Mouse (Mus musculus) CD8-positive naive resting alpha-beta T cell, adult 2 months (primary cell): Measurements from ENCODE around the gene Fryl.

ENCODE experiments used
- DNase-seq, 2 experiments: peaks; one replicate each; pipeline ENCODE4 v3.0.0; 2022; ENCODE audit warnings: low read depth in 2 of 2, low spot score in 2 of 2

The Fryl gene

GRCm38 (mm10) chr5:73197796-73198195, 58.6 kb downstream of the Fryl start:
- no peak for DNase-seq

DNA sequence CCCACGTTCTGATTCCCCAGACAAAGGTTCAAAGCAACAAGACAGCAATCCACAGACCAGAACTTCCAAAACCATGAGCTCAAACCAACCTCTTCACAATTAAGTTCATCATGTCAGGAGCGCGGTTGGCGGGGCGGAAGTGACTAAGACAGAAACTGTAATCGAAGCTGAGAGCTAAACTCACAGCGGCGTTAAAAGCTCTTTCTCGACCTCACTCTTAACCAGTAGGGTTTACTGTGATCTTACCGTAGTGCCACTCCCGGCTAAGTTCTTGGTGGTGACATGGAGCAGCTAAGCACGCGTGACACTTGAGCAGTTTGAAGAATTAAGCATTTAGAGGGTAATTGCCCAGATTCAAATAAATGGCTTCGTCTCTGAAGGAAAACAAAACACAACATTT, 61.7 kb downstream of the Fryl start:
- DNase-seq: no peak

GRCm38 (mm10) chr5:73194083-73194570, 62.3 kb downstream of the Fryl start:
- DNase-seq: no peak

DNA sequence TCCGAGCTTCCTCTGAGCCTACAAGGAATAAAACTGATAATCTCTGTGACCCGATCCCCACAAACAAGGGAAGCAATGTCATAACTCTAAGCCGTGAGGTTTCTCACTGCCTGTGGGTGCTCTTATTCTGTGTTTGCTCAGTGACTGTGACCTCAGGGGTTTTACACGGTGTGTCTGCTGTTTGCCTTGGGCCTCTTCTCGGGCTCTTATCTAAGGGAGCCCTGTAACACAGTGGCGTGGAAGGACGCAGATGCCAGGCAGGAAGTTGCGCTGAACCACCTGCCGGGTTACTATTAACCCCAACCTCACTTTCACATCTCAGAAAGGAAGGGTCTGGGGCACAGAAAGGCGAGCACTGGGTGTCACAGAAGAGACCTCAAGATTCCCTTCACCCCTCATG, 62.8 kb downstream of the Fryl start:
- DNase-seq: no peak

GRCm38 (mm10) chr5:73192870-73193576, 63.4 kb downstream of the Fryl start:
- no peak for DNase-seq

DNA sequence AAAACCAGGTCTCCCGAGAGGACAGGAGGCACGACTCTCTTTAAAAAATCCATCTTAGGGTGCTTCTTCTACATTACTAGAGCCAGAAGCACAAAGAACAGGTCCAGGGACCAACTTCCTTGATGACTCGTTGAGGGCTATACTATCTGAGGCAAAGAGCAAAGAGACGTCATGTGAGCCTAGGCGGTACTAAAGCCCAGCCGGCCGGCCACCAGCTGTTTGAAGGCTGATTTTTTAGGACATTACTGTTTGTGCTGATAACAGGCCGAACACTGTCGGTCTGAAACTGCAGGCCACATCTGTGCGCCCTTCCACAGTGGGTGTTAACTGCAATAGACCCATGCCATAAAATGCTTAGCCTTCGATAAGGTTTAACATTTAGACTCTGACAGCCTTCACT, 64.7 kb downstream of the Fryl start:
- DNase-seq: no peak

DNA sequence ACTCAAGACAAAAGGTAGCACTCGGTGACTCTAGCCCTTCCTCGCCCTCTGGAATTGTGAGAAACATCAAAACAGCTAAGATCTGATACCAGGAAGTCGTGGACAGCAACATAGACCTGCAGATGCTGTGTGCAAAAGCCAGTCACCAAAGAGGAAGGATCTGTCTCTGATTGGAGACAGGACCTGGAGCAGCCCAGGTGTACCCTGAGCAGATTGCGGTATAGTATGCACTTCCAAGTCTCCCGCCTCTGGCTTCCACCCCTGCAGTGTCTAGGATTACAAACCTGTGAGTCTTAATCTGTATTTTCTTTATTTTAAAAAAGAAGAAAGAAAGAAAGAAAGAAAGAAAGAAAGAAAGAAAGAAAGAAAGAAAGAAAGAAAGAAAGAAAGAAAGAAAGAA, 66.3 kb downstream of the Fryl start:
- DNase-seq: no peak

GRCm38 (mm10) chr5:73189443-73190160, 66.8 kb downstream of the Fryl start:
- no peak for DNase-seq

DNA sequence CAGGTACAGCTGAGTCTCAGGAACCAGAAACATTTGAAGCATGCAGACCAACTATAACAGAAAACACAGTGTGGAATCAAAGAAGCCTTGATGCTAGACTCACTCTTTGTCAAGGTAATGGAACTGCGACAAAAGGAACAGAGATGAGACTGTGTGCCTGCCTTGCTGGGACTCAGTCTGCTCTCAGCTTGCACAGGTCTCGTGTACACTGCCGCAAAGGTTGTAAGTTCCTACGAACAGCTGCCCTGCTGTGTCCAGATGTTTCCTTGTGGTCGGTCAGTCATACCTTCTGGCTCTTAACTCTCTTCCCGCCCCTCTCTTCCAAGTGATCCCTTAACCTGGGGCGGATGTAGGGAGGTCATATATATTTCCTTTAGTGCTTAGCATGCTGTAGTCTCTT, 67.8 kb downstream of the Fryl start:
- DNase-seq: no peak

DNA sequence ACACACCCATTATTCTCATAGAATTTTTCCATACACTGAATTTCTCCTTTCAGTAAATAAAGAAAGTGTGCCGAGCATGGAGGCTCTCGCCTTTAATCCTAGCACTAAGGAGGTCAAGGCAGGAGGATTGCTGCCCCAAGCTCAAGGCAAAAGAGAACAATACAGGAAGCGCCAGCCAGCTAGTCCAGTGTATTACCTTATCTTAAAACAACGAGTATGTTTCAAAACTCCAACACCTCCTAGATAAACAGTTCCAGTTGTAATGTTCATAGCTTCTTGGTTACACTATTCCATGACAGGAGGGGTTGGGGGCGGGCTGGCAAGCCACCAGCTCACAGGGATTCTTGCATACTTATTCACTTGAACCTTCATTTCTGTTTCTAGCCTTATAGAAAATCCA, 68.3 kb downstream of the Fryl start:
- DNase-seq: no peak

GRCm38 (mm10) chr5:73186912-73187311, 69.5 kb downstream of the Fryl start:
- DNase-seq: no peak

DNA sequence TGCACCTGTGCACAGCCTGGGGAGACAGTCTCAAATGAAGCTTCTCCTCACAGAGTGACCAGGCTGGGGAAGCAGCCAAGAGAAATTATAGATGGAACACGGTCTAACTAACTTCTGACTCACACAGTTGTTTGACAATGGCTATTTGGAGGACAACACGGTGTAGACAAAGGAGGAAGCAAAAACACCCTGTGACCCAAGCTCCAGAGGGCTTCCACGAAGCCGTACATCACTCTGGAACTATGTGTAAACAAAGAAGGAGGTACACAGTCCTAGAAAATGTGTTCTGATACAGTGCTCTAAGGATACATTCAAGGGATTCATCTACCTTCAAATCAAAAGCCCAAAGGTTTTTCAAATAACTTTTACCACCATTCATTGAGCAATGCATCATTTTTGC, 71.0 kb downstream of the Fryl start:
- no peak for DNase-seq

DNA sequence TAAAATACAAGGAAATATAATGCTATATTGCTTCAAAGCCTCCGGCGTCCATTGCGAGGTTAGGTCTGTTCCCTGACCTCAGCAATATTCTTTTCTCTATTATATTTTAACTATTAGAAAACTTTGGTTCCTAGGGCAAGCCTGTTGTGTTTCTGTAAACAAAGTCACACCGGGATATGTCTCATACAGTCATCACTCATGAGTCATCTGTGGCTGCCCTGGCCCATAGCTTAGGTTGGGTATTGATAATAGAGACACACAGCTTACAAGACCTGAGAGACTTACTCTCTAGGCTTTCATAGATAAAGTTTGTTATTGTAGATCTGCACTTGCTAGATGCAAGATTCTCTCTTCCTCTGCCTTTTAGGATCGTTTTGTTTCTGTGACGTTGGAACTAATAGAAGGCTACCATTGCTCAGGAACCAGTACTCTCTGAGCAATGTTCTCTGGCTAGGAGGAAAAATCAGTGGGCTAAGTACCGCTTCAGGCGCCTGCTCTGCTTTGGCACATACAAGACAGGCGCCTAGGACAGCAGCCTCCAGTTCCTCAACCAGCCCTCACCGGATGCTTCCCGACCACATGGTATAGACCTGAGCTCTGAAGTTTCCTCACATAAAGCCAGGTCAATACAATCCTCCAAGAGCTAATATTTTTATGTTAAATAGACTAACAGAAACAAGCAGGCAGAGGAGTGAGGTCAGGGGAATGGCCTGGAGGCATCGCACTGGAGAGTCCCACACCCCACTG, 73.5 kb downstream of the Fryl start:
- no peak for DNase-seq

- DNase-seq: no peak
These were observed 74.2 kb downstream of the Fryl start for GRCm38 (mm10) chr5:73182191-73182590.

- no peak for DNase-seq
These were observed 80.1 kb downstream of the Fryl start for GRCm38 (mm10) chr5:73176294-73176693.

GRCm38 (mm10) chr5:73175377-73176147, 80.9 kb downstream of the Fryl start:
- DNase-seq: no peak

GRCm38 (mm10) chr5:73171876-73172480, 84.4 kb downstream of the Fryl start:
- no peak for DNase-seq

DNA sequence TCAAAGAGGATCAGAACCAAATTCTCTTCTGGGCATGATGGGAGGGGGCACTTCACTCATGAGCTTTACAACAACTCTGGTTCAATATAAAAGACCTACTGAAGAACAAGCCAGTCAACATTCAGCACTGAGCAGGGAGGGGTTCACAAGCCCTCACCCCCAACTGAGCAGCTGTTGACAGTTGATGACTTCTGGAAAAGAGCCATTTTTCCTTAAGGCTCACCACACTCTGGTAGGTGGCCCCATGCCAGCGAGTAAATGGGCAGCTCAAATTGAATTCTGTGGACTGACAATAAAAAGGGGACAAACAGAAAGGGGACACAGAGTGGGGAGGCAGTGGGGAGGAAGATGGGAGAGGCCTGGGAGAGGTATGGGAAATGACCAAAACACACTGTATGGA, 85.2 kb downstream of the Fryl start:
- no peak for DNase-seq

DNA sequence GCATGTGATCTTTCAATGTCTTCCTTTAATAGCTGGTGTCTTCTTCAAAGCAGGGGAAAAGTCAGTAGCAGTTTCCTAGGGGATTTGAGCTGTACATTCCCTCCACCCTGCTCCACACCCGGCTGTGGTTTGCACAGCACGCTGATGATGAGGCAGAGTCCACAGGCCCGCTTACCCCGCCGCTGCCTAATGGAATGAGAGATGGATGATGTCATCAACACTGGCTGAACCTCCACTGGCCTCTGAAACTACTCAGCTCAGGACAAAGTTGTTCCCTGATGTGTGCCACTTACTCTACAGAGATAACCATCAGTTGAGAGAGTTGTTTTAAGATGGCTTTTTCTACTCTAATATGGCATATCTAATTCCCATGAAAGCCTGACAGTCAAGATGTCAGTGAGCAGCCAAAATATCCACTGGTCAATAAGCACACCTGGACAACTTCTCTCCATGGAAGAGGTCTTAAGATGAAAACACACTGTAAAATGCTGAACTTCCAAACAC, 87.6 kb downstream of the Fryl start:
- DNase-seq: no peak

GRCm38 (mm10) chr5:73167976-73168768, 88.2 kb downstream of the Fryl start:
- DNase-seq: no peak
